Mouse (Mus musculus): ENCODE results near the gene Stambp. TPM values are rescaled to one million over a fixed set of nuclear protein-coding genes. Genes with fewer than 3 reads are reported as not detected.

Stambp gene
- polyA plus RNA-seq, 1 experiment from 2014 or later = 32.0 TPM

DNA sequence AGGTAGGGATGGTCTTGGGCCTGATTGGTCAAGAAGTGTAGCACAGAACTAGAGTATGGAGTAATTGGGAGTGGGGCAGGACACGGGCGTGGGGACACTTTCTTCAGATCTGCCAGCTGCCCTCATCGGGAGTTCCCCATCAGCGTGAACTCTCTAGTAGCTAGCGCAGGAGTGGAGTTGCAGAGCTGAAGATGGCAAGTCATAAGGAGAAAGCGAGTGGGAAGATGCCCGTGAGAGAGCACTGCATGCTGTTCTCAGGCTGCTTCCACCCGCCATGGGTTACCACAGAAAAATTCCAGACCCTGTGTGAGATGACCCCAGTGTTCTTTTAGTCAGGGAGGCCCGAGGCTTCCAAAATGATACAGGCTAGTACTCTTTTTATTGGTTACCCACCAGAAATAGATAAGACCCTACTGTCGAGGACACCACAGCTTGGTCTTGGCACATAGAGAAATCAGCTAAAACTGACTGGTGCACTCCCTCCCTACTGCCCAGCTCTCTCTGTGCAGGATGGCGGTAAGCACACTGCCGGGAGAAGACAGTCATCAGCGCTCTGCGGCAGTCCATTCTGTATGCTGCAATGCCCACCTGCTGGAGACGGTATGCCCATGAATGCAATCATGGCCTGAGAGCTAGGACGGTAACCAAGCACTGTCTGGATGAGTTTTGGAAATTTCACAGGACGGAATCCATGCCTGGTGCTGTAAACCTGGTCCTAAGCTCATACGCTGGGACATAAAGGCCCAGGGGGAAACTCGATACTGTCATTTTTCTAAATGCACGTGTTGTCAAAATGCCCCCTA, 9.8 kb upstream of the Stambp start:
- Histone ChIP-seq H3K9ac (ENCODE audit: low read depth, low read length) (no peak overlapping the region), H3K4me2 (replicated peaks; ENCODE audit: low read depth, low read length) (no peak overlapping the region), H3K4me1 (replicated peaks; ENCODE audit: control insufficient read depth, insufficient read depth, low read length) (no peaks in the 10 kb centered on the region), H3K36me3 (ENCODE audit: control insufficient read depth, insufficient read depth, low read length) (no peaks in the 10 kb centered on the region), H3K27me3 (ENCODE audit: control insufficient read depth, insufficient read depth, low read length) (no peaks in the 10 kb centered on the region), H3K27ac (ENCODE audit: low read depth, low read length) (no peak overlapping the region), H3K4me3 (ENCODE audit: low read depth, low read length) (no peak overlapping the region), H3K9me3 (ENCODE audit: control insufficient read depth, low read length) (no peaks in the 10 kb centered on the region)
- 41% methylated on average over 20 of the region's 20 CpGs for WGBS
- DNase-seq (ENCODE audit: low spot score) (no peak), ATAC-seq (ENCODE audit: low FRiP score) (0 out of 2 replicates have a peak, but pooled peaks have one; percentile 14)

- H3K4me3 ChIP-seq (ENCODE audit: low read depth, low read length) = no peak overlapping the region
- no peak overlapping the region for H3K27ac ChIP-seq (ENCODE audit: low read depth, low read length)
- H3K27me3 ChIP-seq (ENCODE audit: control insufficient read depth, insufficient read depth, low read length) = no peaks in the 10 kb centered on the region
- no peaks in the 10 kb centered on the region for H3K9me3 ChIP-seq (ENCODE audit: control insufficient read depth, low read length)
- ATAC-seq (ENCODE audit: low FRiP score) (no peak), DNase-seq (ENCODE audit: low spot score) (no peak)
- H3K36me3 ChIP-seq (ENCODE audit: control insufficient read depth, insufficient read depth, low read length) = no peaks in the 10 kb centered on the region
- no peak overlapping the region for H3K4me2 ChIP-seq (replicated peaks; ENCODE audit: low read depth, low read length)
- H3K4me1 ChIP-seq (replicated peaks; ENCODE audit: control insufficient read depth, insufficient read depth, low read length) = no peaks in the 10 kb centered on the region
- H3K9ac ChIP-seq (ENCODE audit: low read depth, low read length) = no peak overlapping the region
These were observed 5.0 kb upstream of the Stambp start for GRCm38 (mm10) chr6:83577534-83577933.

DNA sequence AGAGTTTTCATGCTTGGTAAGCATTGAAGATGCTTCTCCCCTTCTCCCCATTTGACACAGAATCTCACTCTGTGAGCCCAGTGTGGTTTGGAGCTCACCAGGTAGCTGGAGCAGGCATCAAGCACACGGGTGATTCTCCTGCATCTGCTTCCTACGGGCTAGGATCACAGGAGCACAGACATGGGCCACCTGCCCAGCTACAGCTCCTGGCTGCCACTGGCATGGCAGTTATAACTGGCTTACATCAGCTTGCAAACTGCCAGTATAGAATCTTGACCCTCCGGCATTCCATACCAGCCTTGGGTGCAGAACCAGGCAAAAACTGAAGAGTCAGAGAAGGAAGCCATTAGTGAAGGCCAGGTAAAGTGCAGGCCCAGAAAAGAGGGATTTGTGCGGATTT, 3.1 kb upstream of the Stambp start:
- H3K36me3 ChIP-seq (ENCODE audit: control insufficient read depth, insufficient read depth, low read length) = no peaks in the 10 kb centered on the region
- no peak overlapping the region for H3K27ac ChIP-seq (ENCODE audit: low read depth, low read length)
- H3K4me3 ChIP-seq (ENCODE audit: low read depth, low read length) = no peak overlapping the region
- 82% methylated on average over 4 of the region's 4 CpGs for WGBS
- ATAC-seq (ENCODE audit: low FRiP score) (no peak), DNase-seq (ENCODE audit: low spot score) (no peak)
- no peak overlapping the region for H3K9ac ChIP-seq (ENCODE audit: low read depth, low read length)
- no peaks in the 10 kb centered on the region for H3K27me3 ChIP-seq (ENCODE audit: control insufficient read depth, insufficient read depth, low read length)
- H3K9me3 ChIP-seq (ENCODE audit: control insufficient read depth, low read length) = no peaks in the 10 kb centered on the region
- peaks cover 2% of the 10 kb centered on the region; the same call in 1 of the 2 replicates for H3K4me1 ChIP-seq (replicated peaks; ENCODE audit: control insufficient read depth, insufficient read depth, low read length)
- H3K4me2 ChIP-seq (replicated peaks; ENCODE audit: low read depth, low read length) = no peak overlapping the region

- Histone ChIP-seq H3K4me3 (ENCODE audit: low read depth, low read length) (peak overlapping the region; percentile 76), H3K4me1 (replicated peaks; ENCODE audit: control insufficient read depth, insufficient read depth, low read length) (peaks cover 2% of the 10 kb centered on the region; the same call in 1 of the 2 replicates), H3K9ac (ENCODE audit: low read depth, low read length) (peak overlapping the region; percentile 79), H3K9me3 (ENCODE audit: control insufficient read depth, low read length) (no peaks in the 10 kb centered on the region), H3K27ac (ENCODE audit: low read depth, low read length) (peak overlapping the region; percentile 70), H3K27me3 (ENCODE audit: control insufficient read depth, insufficient read depth, low read length) (no peaks in the 10 kb centered on the region), H3K4me2 (replicated peaks; ENCODE audit: low read depth, low read length) (peak overlapping the region; percentile 77), H3K36me3 (ENCODE audit: control insufficient read depth, insufficient read depth, low read length) (no peaks in the 10 kb centered on the region)
- 5% methylated on average over 37 of the region's 37 CpGs for WGBS
- ATAC-seq (ENCODE audit: low FRiP score) = peak; percentile 95
- peak; percentile 93 for DNase-seq (ENCODE audit: low spot score)
These were observed 475 bp downstream of the Stambp start for GRCm38 (mm10) chr6:83571840-83572667.

- no peak overlapping the region for H3K27ac ChIP-seq (ENCODE audit: low read depth, low read length)
- H3K36me3 ChIP-seq (ENCODE audit: control insufficient read depth, insufficient read depth, low read length) = no peaks in the 10 kb centered on the region
- no peaks in the 10 kb centered on the region for H3K9me3 ChIP-seq (ENCODE audit: control insufficient read depth, low read length)
- H3K4me3 ChIP-seq (ENCODE audit: low read depth, low read length) = no peak overlapping the region
- H3K4me1 ChIP-seq (replicated peaks; ENCODE audit: control insufficient read depth, insufficient read depth, low read length) = peaks cover 2% of the 10 kb centered on the region; the same call in 1 of the 2 replicates
- no peak overlapping the region for H3K4me2 ChIP-seq (replicated peaks; ENCODE audit: low read depth, low read length)
- no peaks in the 10 kb centered on the region for H3K27me3 ChIP-seq (ENCODE audit: control insufficient read depth, insufficient read depth, low read length)
- H3K9ac ChIP-seq (ENCODE audit: low read depth, low read length) = no peak overlapping the region
- no peak for DNase-seq (ENCODE audit: low spot score)
- 79% methylated on average over 20 of the region's 20 CpGs for WGBS
- ATAC-seq (ENCODE audit: low FRiP score) = no peak
These were observed 3.3 kb downstream of the Stambp start for GRCm38 (mm10) chr6:83568901-83569862.

DNA sequence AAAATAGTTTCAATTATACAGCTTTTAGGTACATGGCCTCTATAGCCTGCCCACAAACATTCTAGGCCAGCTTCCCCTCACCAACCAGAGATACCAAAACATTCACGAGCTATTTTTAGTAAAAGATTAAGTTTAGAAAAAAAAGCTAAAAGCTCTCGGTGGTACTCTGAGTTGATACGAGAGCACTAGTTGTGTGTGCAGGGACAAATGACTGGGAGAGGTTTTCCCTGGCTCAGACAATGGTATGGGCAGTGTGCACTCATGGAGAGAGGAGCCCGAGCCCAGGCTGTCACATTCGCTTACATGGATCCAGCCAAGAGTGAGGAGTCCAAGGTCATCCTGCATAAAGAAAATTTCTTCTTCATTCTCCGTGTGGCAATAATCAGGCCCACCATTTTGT, 16.6 kb downstream of the Stambp start:
- Histone ChIP-seq H3K27ac (ENCODE audit: low read depth, low read length) (no peak overlapping the region), H3K4me2 (replicated peaks; ENCODE audit: low read depth, low read length) (no peak overlapping the region), H3K4me3 (ENCODE audit: low read depth, low read length) (no peak overlapping the region), H3K9me3 (ENCODE audit: control insufficient read depth, low read length) (no peaks in the 10 kb centered on the region), H3K4me1 (replicated peaks; ENCODE audit: control insufficient read depth, insufficient read depth, low read length) (no peaks in the 10 kb centered on the region), H3K9ac (ENCODE audit: low read depth, low read length) (no peak overlapping the region), H3K27me3 (ENCODE audit: control insufficient read depth, insufficient read depth, low read length) (no peaks in the 10 kb centered on the region), H3K36me3 (ENCODE audit: control insufficient read depth, insufficient read depth, low read length) (peaks cover 5% of the 10 kb centered on the region; the same call in 1 of the 2 replicates)
- 87% methylated on average over 6 of the region's 6 CpGs for WGBS
- DNase-seq (ENCODE audit: low spot score) (no peak), ATAC-seq (ENCODE audit: low FRiP score) (no peak)

DNA sequence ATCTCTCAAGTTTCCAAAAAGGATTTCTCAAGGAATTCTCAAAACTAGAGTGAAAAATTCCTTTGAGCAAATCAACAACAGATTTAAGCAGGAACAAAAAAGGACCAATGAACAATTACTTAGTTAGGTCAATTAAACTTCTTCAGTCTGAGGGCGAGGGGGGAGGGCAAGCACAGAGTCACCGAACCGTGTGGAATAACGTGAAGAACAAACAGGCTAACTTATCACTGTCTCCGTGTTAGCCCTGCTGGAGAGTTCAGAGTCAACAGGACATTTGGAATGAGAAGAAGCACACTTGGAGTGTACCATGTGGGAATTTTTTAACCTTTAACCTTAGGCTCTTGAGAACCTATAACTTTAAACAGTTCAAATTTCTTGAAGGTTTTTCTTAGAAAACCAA, 24.2 kb downstream of the Stambp start:
- no peaks in the 10 kb centered on the region for H3K4me1 ChIP-seq (replicated peaks; ENCODE audit: control insufficient read depth, insufficient read depth, low read length)
- H3K9ac ChIP-seq (ENCODE audit: low read depth, low read length) = no peak overlapping the region
- ATAC-seq (ENCODE audit: low FRiP score) (no peak), DNase-seq (ENCODE audit: low spot score) (no peak)
- no peak overlapping the region for H3K4me3 ChIP-seq (ENCODE audit: low read depth, low read length)
- no peaks in the 10 kb centered on the region for H3K27me3 ChIP-seq (ENCODE audit: control insufficient read depth, insufficient read depth, low read length)
- H3K4me2 ChIP-seq (replicated peaks; ENCODE audit: low read depth, low read length) = no peak overlapping the region
- H3K9me3 ChIP-seq (ENCODE audit: control insufficient read depth, low read length) = no peaks in the 10 kb centered on the region
- H3K27ac ChIP-seq (ENCODE audit: low read depth, low read length) = no peak overlapping the region
- H3K36me3 ChIP-seq (ENCODE audit: control insufficient read depth, insufficient read depth, low read length) = no peaks in the 10 kb centered on the region
- WGBS = 42% methylated on average over 5 of the region's 5 CpGs

- Histone ChIP-seq H3K27ac (ENCODE audit: low read depth, low read length) (no peak overlapping the region), H3K4me3 (ENCODE audit: low read depth, low read length) (no peak overlapping the region), H3K9ac (ENCODE audit: low read depth, low read length) (no peak overlapping the region), H3K36me3 (ENCODE audit: control insufficient read depth, insufficient read depth, low read length) (no peaks in the 10 kb centered on the region), H3K27me3 (ENCODE audit: control insufficient read depth, insufficient read depth, low read length) (no peaks in the 10 kb centered on the region), H3K9me3 (ENCODE audit: control insufficient read depth, low read length) (no peaks in the 10 kb centered on the region), H3K4me1 (replicated peaks; ENCODE audit: control insufficient read depth, insufficient read depth, low read length) (no peaks in the 10 kb centered on the region), H3K4me2 (replicated peaks; ENCODE audit: low read depth, low read length) (no peak overlapping the region)
- WGBS = 80% methylated on average over 3 of the region's 3 CpGs
- ATAC-seq (ENCODE audit: low FRiP score) (no peak), DNase-seq (ENCODE audit: low spot score) (no peak)
These were observed 26.8 kb downstream of the Stambp start for GRCm38 (mm10) chr6:83545778-83546177.
